Mouse (Mus musculus): ENCODE measurements around the gene Sptbn4.

- TF ChIP-seq POLR2A (IDR thresholded peaks at IDR 0.05; ENCODE audit: extremely low read depth, insufficient read depth, low read length) (no peak), CTCF (IDR thresholded peaks at IDR 0.05; ENCODE audit: low read depth, low read length) (no peak)
These were observed 113.0 kb downstream of the Sptbn4 start for GRCm38 (mm10) chr7:27334405-27334911.
